Mouse (Mus musculus) mouse embryonic stem cell (cell line): Measurements from ENCODE around the gene Vmn1r221.
"Not testable (repeated sequence)": the region's sequence is repeated elsewhere in the genome, so short reads cannot be mapped to it uniquely, and the experiment has no call there.

Experiments used
- in situ Hi-C, 2 experiments: fragments of 300-500 bp; cut with MboI; formaldehyde crosslinking; loops; 1 replicate in 1 of 2; 3 replicates in 1 of 2; pipeline ENCODE4 v1.14.3; 2019 to 2020; ENCODE audit warnings: low sequenced_read_pairs in 2 of 2, low pct_unique_long_range_greater_than_20kb in 1 of 2, mixed read lengths in 1 of 2; ENCODE audit not compliant: unreplicated experiment in 1 of 2

The Vmn1r221 gene

GRCm38 (mm10) chr13:23213827-23214226 lies at the start of gene Vmn1r221:
TSS of gene Vmn1r221 (plus strand) at chr13:23214127.
- in situ Hi-C loops: not testable (repeated sequence)

- in situ Hi-C loops: not testable (repeated sequence)
These were observed 47.5 kb upstream of the Vmn1r221 start for GRCm38 (mm10) chr13:23166471-23166870.

- in situ Hi-C loops: no loop called here
These were observed 26.1 kb upstream of the Vmn1r221 start, which contains the start of gene Vmn1r220 for GRCm38 (mm10) chr13:23187875-23188274. TSS of gene Vmn1r220 (minus strand) at chr13:23187975.

GRCm38 (mm10) chr13:23203885-23204284 lies 10.0 kb upstream of the Vmn1r221 start:
- in situ Hi-C loops: not testable (repeated sequence)

- in situ Hi-C loops: loop anchor here in 1 of 2 experiments (25.0 kb wide), 1 partner anchor 1149 kb away; the partner anchor contains the start of gene Vmn1r188
These were observed 21.9 kb downstream of the Vmn1r221 start, which contains the start of gene Vmn1r222 for GRCm38 (mm10) chr13:23235847-23236246. TSS of gene Vmn1r222 (minus strand) at chr13:23235947.

GRCm38 (mm10) chr13:23246834-23247233 lies 32.9 kb downstream of the Vmn1r221 start, which contains the start of gene Vmn1r223:
TSS of gene Vmn1r223 (plus strand) at chr13:23247134.
- in situ Hi-C loops: loop anchor here in 1 of 2 experiments (25.0 kb wide), 1 partner anchor 1160 kb away; the partner anchor contains the start of gene Vmn1r188

- in situ Hi-C loops: no loop called here
These were observed 44.7 kb downstream of the Vmn1r221 start for GRCm38 (mm10) chr13:23258546-23259048.

GRCm38 (mm10) chr13:23268606-23269005 lies 54.7 kb downstream of the Vmn1r221 start:
- in situ Hi-C loops: not testable (repeated sequence)

- in situ Hi-C loops: not testable (repeated sequence)
These were observed 55.2 kb downstream of the Vmn1r221 start for GRCm38 (mm10) chr13:23269127-23269526.

- in situ Hi-C loops: no loop called here
These were observed 55.8 kb downstream of the Vmn1r221 start for GRCm38 (mm10) chr13:23269681-23270080.

GRCm38 (mm10) chr13:23270321-23271101 lies 56.6 kb downstream of the Vmn1r221 start:
- in situ Hi-C loops: no loop called here
